Mouse (Mus musculus): Measurements from ENCODE around the gene Nup205. TPM values are rescaled to one million over a fixed set of nuclear protein-coding genes. Genes with fewer than 3 reads are reported as not detected.
A peak's percentile ranks its signal among the peaks of the same experiment; 100 is the strongest.
"Not testable (repeated sequence)": the region's sequence is repeated elsewhere in the genome, so short reads cannot be mapped to it uniquely, and the experiment has no call there.

The Nup205 gene
- 10 to 100 TPM; 22.3 to 90.4 (median 61.6) TPM for total RNA-seq (2018; cell fraction: chromatin; rRNA removed)
- 10 to 100 TPM; 10.3 to 22.2 (median 17.4) TPM for total RNA-seq (2018; cell fraction: cytosol; rRNA removed)
- 10 to 100 TPM; 20.3 to 70.9 (median 34.3) TPM for total RNA-seq (2018; cell fraction: nucleus; rRNA removed)
- polyA plus RNA-seq (2018), result 16.6 to 30.2 TPM (median 17.1 TPM) in 3 replicates

DNA sequence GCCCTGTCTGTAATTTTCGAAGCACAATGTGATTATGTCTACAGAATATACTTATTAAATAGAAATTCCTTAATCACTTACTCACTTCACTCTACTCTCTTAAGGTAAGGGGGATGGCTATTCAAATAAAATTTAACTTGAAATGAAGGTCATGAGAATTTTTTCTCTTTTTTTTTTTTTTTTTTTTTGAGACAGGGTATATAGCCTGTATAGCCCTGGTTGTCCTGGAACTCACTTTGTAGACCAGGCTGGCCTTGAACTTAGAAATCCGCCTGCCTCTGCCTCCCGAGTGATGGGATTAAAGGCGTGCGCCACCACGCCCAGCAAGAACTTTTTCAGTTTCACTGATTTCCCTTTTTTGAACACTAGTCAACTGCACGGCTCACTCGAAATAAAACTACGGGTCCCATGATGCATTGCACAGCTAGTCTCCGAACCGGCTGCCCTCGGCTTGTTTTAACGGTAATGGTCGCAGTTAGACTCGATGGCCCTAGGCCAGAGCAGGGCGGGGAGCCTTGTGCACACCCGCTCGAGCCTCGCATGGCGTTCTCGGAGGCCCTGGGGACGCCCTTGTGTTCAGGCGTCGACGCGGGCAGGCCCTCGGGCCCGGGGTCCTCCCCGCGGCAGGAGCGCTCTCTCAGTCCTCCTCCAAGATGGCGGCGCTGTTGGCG is at the start of gene Nup205:
TSS of gene Nup205 (plus strand) at position 443 of the 671 bp plus-strand sequence.
- H3K79me2 ChIP-seq (ENCODE audit: inconsistent target), result peaks cover 43% of the 10 kb centered on the region
- peak within 1 kb of the TSS; percentile 89 for H3K27ac ChIP-seq
- no peaks in the 10 kb centered on the region for H3K36me3 ChIP-seq (ENCODE audit: inconsistent target)
- peak within 1 kb of the TSS; percentile 44 for H3K4me3 ChIP-seq (ENCODE audit: inconsistent target)
- 4% methylated on average over 31 of the region's 34 CpGs for WGBS (ENCODE audit: missing documents)

DNA sequence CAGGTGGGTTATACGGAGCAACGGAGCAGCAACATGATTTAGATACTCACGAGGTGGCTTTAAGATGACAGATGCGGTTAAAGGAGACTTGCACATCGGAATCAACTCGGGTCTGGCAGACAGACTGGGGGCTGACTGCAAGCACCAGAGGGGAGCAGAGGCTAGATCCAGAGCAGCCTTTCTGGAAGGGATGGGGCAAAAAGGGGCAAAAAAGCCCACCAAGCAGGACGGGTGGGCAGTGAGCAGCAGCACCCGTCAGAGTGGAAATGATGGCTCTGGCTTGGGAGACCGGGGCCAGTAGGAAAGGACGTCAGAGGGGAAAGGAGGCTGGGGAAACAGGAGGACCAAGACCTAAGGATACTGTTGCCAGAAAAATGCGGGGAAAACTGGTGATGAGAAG is 44.4 kb upstream of the Nup205 start:
- Histone ChIP-seq H3K36me3 (ENCODE audit: inconsistent target) (no peaks in the 10 kb centered on the region), H3K79me2 (ENCODE audit: inconsistent target) (peaks cover 56% of the 10 kb centered on the region), H3K4me3 (ENCODE audit: inconsistent target) (peak overlapping the region; percentile 96), H3K27ac (peak overlapping the region; percentile 71)
- 0% methylated on average over 10 of the region's 11 CpGs for WGBS (ENCODE audit: missing documents)

DNA sequence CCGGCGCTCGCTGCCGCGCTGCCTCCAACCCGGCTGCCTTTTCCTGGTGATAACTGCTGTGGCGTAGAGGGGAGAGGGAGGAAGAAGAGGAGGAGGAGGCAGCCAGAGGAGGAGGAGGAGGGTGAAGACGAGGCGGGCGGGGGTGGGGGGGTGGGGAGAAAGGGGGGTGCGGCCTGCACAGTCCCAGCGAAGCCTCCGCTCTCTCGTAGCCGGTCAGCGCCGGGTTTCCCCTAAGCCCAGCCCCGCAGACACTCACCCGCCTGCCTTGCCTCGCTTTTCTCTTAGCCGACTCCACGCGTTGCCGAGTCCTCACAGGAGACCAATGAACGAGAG is 44.0 kb upstream of the Nup205 start:
- Histone ChIP-seq H3K36me3 (ENCODE audit: inconsistent target) (no peaks in the 10 kb centered on the region), H3K79me2 (ENCODE audit: inconsistent target) (peaks cover 52% of the 10 kb centered on the region), H3K27ac (peak overlapping the region; percentile 71), H3K4me3 (ENCODE audit: inconsistent target) (peak overlapping the region; percentile 96)
- WGBS (ENCODE audit: missing documents), result 2% methylated on average over 21 of the region's 25 CpGs

DNA sequence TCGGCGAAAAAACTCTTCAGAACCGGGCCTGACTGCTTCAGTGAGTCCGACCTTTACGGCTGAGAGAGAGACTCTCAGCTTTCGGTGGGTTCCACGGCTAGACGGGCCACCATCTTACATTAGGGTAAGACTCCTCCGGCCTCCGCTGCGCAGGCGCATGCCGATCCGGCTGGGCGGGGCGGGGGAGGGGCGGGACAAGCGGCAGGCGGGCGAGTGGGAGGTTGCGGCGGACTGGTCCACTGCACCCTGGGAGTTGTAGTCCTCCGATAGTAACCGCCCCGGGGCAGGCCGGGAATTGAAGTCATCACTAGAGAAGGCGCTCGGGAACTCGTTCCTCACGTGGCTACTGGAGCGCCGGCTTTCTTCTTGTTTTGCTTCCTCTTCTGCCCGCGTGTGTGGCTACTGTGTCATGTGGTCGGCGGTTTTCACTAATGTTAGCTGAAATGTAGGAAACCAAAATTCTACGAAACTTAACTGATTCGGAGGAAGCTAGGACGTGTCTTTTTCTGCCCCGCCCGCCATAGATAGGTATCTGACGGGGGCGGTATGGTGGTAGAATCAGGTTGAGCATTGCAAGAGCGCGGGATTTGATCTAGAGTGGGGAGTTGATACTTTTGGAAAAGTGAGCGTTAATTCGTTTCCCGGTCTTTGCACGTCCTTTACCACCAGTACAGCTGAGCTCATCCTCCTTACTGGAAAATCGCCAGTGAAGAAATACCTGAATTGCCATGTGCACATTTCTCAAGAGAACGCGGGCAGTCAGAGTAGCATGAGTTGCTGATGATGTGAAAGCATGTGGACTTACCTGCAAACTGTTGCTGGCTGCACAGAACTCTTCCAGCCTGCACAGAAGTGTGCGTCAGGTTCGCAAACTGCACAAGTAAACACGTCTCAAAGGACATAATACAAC is 43.4 kb upstream of the Nup205 start, which contains the start of gene Cnot4:
TSS of gene Cnot4 (minus strand) at position 146 of the 910 bp plus-strand sequence.
- WGBS (ENCODE audit: missing documents), result under 1% methylated on average over 55 of the region's 55 CpGs
- H3K79me2 ChIP-seq (ENCODE audit: inconsistent target), result peaks cover 45% of the 10 kb centered on the region

DNA sequence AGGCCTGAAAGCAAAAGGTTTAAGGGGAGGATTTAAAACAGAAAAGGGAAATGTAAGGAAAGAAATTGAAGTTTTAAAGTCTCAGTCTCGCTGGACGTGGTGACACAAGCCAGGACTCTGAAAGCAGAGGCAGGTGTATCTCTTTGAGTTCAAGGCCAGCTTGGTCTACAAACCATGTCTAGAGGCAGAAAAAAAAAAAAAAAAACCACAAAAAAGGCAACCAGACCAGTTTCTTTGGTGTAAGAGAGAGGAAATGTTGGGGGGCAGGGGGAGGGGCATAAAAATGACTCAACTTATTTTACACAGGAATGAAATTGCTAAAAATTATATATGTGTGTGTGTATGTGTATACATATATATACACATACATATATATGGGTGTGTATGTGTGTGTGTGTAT is 42.4 kb upstream of the Nup205 start:
- Histone ChIP-seq H3K79me2 (ENCODE audit: inconsistent target) (peaks cover 35% of the 10 kb centered on the region), H3K27ac (peak overlapping the region; percentile 73), H3K4me3 (ENCODE audit: inconsistent target) (peak overlapping the region; percentile 67), H3K36me3 (ENCODE audit: inconsistent target) (no peaks in the 10 kb centered on the region)
- WGBS (ENCODE audit: missing documents), result 40% methylated on average over 1 of the region's 2 CpGs

More for the DNA sequence above, 43.4 kb upstream of the Nup205 start, which contains the start of gene Cnot4:
- peak within 1 kb of the TSS; percentile 96 for H3K4me3 ChIP-seq (ENCODE audit: inconsistent target)
- H3K36me3 ChIP-seq (ENCODE audit: inconsistent target), result no peaks in the 10 kb centered on the region
- peak within 1 kb of the TSS; percentile 73 for H3K27ac ChIP-seq

DNA sequence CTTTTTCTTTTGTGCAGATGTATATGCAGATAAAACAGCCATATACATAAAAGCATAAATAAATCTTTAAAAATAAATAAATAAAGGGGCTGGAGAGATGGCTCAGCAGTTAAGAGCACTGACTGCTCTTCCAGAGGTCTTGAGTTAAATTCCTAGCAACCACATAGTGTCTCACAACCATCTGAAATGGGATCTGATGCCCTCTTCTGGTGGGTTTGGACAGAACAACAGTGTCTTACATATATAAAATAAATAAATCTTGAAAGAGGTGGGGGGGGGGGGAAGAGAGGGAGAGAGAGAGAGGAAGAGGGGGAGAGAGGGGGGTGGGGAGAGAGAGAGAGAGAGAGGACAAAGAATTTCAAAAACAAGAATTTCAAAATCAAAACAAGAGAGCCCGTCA is 36.9 kb upstream of the Nup205 start:
- Histone ChIP-seq H3K4me3 (ENCODE audit: inconsistent target) (no peak overlapping the region), H3K27ac (no peak overlapping the region), H3K79me2 (ENCODE audit: inconsistent target) (no peaks in the 10 kb centered on the region), H3K36me3 (ENCODE audit: inconsistent target) (no peaks in the 10 kb centered on the region)
- WGBS (ENCODE audit: missing documents), result 100% methylated on average over 1 of the region's 1 CpGs

DNA sequence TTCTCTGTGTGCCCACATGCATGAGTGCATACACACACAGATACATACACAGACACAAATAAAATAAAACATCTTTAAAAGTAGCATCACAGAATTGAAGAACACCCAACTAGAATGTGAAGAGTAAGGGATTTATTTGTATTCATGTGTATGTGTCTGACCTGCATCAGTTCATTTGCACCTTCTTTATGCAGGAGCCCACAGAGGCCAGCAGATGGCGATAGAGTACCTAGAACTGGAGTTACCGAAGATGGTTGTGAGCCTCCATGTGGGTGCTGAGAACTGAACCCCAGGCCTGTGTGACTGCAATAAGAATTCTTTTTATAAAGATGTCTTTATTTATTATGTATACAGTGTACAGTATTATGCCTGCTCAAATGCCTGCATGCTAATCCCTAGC is 31.7 kb upstream of the Nup205 start:
- H3K27ac ChIP-seq, result no peak overlapping the region
- H3K79me2 ChIP-seq (ENCODE audit: inconsistent target), result no peaks in the 10 kb centered on the region
- H3K4me3 ChIP-seq (ENCODE audit: inconsistent target), result no peak overlapping the region
- no peaks in the 10 kb centered on the region for H3K36me3 ChIP-seq (ENCODE audit: inconsistent target)
- WGBS (ENCODE audit: missing documents), result 100% methylated on average over 2 of the region's 2 CpGs

DNA sequence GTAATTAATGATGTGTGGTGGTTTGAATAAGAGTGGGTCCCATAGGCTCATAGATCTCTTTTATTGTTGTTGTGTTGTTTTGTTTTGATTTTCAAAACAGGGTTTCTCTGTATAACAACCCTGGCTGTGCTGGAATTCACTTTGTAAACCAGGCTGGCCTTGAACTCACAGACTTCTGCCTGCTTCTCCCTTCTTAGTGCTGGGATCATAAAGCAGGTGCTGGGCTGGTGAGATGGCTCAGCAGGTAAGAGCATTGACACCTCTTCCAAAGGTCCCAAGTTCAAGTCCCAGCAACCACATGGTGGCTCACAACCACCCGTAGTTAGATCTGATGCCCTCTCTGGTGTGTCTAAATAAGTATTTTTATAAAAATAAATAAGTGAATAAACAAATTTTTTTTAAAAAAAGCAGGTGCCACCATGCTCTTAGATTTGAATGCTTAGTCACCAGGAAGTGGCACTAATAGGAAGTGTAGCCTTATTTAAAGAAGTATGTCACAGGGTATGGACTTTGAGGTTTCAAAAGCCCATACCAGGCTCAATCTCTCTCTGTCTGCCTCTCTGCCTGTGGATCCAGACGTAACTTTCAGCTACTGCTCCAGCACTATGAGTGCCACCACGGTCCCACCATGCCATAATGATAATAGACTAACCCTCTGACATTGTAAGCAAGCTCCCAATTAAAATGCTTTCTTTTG is 29.3 kb upstream of the Nup205 start:
- Histone ChIP-seq H3K27ac (peak overlapping the region; percentile 24), H3K36me3 (ENCODE audit: inconsistent target) (no peaks in the 10 kb centered on the region), H3K4me3 (ENCODE audit: inconsistent target) (no peak overlapping the region), H3K79me2 (ENCODE audit: inconsistent target) (no peaks in the 10 kb centered on the region)
- WGBS (ENCODE audit: missing documents), result 59% methylated on average over 3 of the region's 3 CpGs

DNA sequence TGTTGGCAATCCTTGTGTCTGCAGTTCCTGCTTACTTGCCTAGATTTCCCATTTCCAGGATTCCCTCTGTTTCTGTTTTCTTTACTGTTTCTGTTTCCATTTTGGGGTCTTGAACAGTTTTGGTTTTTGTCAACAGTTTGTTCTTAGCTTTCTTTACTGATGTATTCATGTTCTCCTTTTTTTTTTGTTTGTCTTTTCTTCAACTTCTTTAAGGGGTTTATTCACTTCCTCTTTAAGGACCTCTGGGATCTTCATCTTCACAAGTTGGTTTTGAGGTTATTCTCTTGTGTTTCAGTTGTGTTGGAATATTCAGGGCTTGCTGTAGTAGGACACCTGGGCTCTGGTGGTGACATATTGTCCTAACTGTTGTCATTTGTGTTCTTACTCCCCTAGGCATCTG is 22.7 kb upstream of the Nup205 start:
- H3K79me2 ChIP-seq (ENCODE audit: inconsistent target), result no peaks in the 10 kb centered on the region
- no peaks in the 10 kb centered on the region for H3K36me3 ChIP-seq (ENCODE audit: inconsistent target)
- no peak overlapping the region for H3K27ac ChIP-seq
- no peak overlapping the region for H3K4me3 ChIP-seq (ENCODE audit: inconsistent target)

DNA sequence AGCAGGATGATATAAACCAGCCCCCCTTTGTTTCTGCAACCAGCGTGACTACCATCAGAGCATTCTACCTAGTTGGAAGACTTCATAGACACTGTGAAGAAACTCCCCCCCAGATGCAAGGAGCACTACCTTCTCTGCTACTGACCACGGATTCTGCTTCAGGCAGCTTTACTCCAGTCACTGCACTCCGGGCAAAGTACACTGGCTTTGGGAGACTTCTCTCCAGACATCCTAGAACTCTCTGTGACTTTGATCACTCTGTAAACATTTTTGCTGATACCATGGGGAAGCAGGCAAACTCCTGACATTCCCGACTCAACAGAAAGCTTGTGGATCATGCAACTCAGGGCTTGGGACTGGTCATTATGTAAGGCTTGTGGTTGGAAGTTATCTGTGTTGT is 8.0 kb upstream of the Nup205 start:
- H3K79me2 ChIP-seq (ENCODE audit: inconsistent target), result no peaks in the 10 kb centered on the region
- H3K36me3 ChIP-seq (ENCODE audit: inconsistent target), result no peaks in the 10 kb centered on the region
- H3K4me3 ChIP-seq (ENCODE audit: inconsistent target), result no peak overlapping the region
- no peak overlapping the region for H3K27ac ChIP-seq
- WGBS (ENCODE audit: missing documents), result 91% methylated on average over 4 of the region's 4 CpGs

DNA sequence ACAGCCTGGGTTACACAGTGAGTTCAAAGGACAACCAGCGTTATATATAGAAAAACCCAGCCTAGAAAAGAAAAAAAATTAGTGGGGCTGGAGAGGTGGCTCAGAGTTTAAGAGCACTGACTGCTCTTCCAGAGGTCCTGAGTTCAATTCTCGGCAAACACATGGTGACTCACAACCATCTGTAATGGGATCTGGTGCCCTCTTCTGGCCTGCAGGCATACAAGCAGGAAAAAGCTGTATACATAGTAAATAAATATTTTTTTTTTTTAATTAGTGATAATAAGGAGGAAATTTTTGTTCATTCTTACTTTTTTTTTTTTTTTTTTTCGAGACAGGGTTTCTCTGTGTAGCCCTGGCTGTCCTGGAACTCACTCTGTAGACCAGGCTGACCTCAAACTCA is 5.2 kb upstream of the Nup205 start:
- H3K36me3 ChIP-seq (ENCODE audit: inconsistent target); H3K79me2 ChIP-seq (ENCODE audit: inconsistent target); H3K27ac ChIP-seq; H3K4me3 ChIP-seq (ENCODE audit: inconsistent target): not testable (repeated sequence)
- 74% methylated on average over 2 of the region's 3 CpGs for WGBS (ENCODE audit: missing documents)

DNA sequence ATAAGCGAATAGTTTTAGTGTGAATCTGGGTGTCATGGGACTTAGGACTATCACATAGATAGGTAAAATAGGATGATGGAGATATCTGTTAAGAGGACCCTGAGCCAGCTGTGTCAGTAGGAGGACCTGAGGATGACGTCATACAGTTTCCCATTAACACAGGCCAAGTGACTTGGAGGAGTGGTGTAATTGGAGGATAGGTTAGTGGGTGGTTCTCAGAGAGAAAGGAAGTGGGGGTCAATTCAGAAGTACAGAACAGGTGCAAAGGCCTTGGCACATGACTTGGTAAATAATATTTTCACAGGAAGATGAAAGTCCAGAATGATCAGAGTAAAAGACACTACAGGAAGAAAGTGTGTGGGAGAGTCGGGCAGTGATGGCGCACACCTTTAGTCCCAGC is 4.0 kb upstream of the Nup205 start:
- WGBS (ENCODE audit: missing documents), result 95% methylated on average over 4 of the region's 4 CpGs
- Histone ChIP-seq H3K36me3 (ENCODE audit: inconsistent target) (no peaks in the 10 kb centered on the region), H3K79me2 (ENCODE audit: inconsistent target) (peaks cover 3% of the 10 kb centered on the region), H3K27ac (no peak overlapping the region), H3K4me3 (ENCODE audit: inconsistent target) (no peak overlapping the region)

DNA sequence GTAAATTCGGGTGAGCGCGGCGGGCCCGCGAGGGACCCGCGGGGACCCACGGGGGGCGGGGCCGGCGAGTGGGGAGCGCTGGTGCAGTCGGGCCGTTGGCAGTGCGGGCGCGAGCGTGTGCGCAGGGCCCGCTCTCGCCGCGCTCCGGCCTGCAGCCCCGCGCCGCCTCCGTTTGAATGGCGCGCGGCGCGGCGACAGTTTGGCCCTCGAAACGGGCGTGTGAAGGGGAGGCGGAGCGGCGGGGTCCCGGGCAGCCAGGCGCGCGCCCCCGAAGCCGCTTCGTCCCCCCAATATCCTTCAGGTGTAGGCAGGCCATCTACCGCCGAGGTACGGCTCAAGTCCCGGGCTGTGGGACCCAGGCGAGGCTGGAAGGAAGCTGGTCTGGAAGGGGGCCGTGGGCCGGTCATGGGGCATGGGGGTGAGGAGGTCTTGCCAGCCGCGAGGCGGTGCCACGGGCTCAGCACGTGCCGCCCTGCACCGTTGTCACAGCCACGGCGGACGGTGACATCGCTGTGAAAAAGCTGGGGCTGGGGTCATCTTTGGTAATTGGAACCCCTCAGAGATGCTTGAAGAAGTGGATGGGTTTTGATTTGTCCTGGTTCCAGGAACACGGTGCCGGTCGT is 540 bp downstream of the Nup205 start:
- H3K79me2 ChIP-seq (ENCODE audit: inconsistent target), result peaks cover 49% of the 10 kb centered on the region

DNA sequence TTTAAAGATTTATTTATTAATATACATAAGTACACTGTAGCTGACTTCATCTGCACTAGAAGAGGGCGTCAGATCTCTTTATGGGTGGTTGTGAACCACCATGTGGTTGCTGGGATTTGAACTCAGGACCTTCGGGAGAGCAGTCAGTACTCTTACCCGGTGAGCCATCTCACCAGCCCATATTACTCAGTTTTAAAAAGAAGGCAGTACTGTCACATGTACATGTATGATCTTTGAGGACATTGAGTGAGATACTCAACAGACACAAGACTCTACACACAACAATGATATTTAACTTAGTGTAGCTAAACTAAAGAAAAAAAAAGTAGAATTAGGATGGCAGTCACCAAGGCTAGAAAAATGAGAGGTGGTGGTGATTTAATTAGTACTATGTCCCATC is 2.1 kb downstream of the Nup205 start:
- H3K27ac ChIP-seq, result not testable (repeated sequence)
- WGBS (ENCODE audit: missing documents), result 100% methylated on average over 2 of the region's 3 CpGs
- peaks cover 64% of the 10 kb centered on the region for H3K79me2 ChIP-seq (ENCODE audit: inconsistent target)

More for the DNA sequence above, 540 bp downstream of the Nup205 start:
- WGBS (ENCODE audit: missing documents), result 2% methylated on average over 58 of the region's 69 CpGs
- no peaks in the 10 kb centered on the region for H3K36me3 ChIP-seq (ENCODE audit: inconsistent target)
- H3K4me3 ChIP-seq (ENCODE audit: inconsistent target), result peak overlapping the region; percentile 44
- H3K27ac ChIP-seq, result peak overlapping the region; percentile 89; the same call in 1 of the 2 replicates

More for the DNA sequence above, 2.1 kb downstream of the Nup205 start:
- not testable (repeated sequence) for H3K4me3 ChIP-seq (ENCODE audit: inconsistent target); H3K36me3 ChIP-seq (ENCODE audit: inconsistent target)

Measured in macrophage (primary cell).